Mouse (Mus musculus) brain, embryonic 14.5 days (tissue): ENCODE data around the gene Filip1l.

Source experiments
- CTCF ChIP-seq: fragments of 200-500 bp; IDR thresholded peaks from 2 replicates; pipeline ENCODE4 v1.5.1; 2012; ENCODE audit warnings: inconsistent platforms, mild to moderate bottlenecking, moderate library complexity, borderline replicate concordance; ENCODE audit not compliant: insufficient read depth, insufficient read length; ENCODE audit errors: extremely low read depth
- POLR2A ChIP-seq: fragments of 200-500 bp; IDR thresholded peaks from 2 replicates; pipeline ENCODE4 v1.6.1; 2012; ENCODE audit warnings: mild to moderate bottlenecking, inconsistent platforms, borderline replicate concordance; ENCODE audit not compliant: poor library complexity, insufficient read depth, insufficient read length, severe bottlenecking; ENCODE audit errors: extremely low read depth

- TF ChIP-seq CTCF (no peak), POLR2A (no peak)
These were observed 45.0 kb downstream of the Filip1l start for GRCm38 (mm10) chr16:57397845-57398244.
